Mouse (Mus musculus) WW6 (cell line): Measurements from ENCODE around the gene Nup133.
A peak's percentile ranks its signal among the peaks of the same experiment; 100 is the strongest.

ENCODE experiments used
- DNase-seq: peaks from one replicate; pipeline ENCODE4 v3.0.0-alpha.2; 2013; ENCODE audit warnings: low read depth, low spot score

Nup133 gene

GRCm38 (mm10) chr8:123849352-123849751, 99.7 kb downstream of the Nup133 start:
- DNase-seq: peak; percentile 46

GRCm38 (mm10) chr8:123847546-123847945, 101.5 kb downstream of the Nup133 start:
- DNase-seq: no peak
